Mouse (Mus musculus): ENCODE results near the gene Pcdh9.

- TF ChIP-seq CTCF (IDR thresholded peaks at IDR 0.05; ENCODE audit: borderline replicate concordance, insufficient read depth, low read depth, low read length) (no peak), POLR2A (IDR thresholded peaks at IDR 0.05; ENCODE audit: borderline replicate concordance, insufficient read depth, low read length) (no peak)
Measured at GRCm38 (mm10) chr14:93347031-93347430, 543.4 kb downstream of the Pcdh9 start.

Data from cerebellum, adult 2 months (tissue).